Mouse (Mus musculus) forebrain, embryonic 14.5 days (tissue): ENCODE measurements at regions not wholly inside any gene's neighbourhood (a gene's known extent, or its start where the extent isn't known, plus 50 kb on each side); places are given as distances from the start of the nearest gene placed in this dataset.

Source experiments
- ATAC-seq: fragments of 200-750 bp; cut with Nextera tagmentation; 2 replicates; pipeline ENCODE4 v1.8.0; 2017; ENCODE audit warnings: mild to moderate bottlenecking, moderate library complexity
- DNase-seq: peaks from one replicate; pipeline ENCODE4 v3.0.0-alpha.2; 2015; ENCODE audit warnings: low spot score
- H3K27ac ChIP-seq: fragments of 300-500 bp; sonication (generic); 2 replicates; pipeline ENCODE4 v1.5.1; 2014; ENCODE audit warnings: low read depth, mild to moderate bottlenecking, control low read depth, low read length, moderate library complexity
- H3K27me3 ChIP-seq: fragments of 300-500 bp; sonication (generic); replicated peaks from 2 replicates; pipeline ENCODE4 v1.6.1; 2014; ENCODE audit warnings: low read length, control low read depth, mixed read lengths; ENCODE audit not compliant: control insufficient read depth, insufficient read depth
- H3K36me3 ChIP-seq: fragments of 300-500 bp; sonication (generic); 2 replicates; pipeline ENCODE4 v1.6.1; 2014; ENCODE audit warnings: low read length, control low read depth; ENCODE audit not compliant: control insufficient read depth, insufficient read depth
- H3K4me1 ChIP-seq: fragments of 300-500 bp; sonication (generic); 2 replicates; pipeline ENCODE4 v1.6.1; 2014; ENCODE audit warnings: antibody characterized with exemption, low read length, control low read depth; ENCODE audit not compliant: control insufficient read depth, insufficient read depth
- H3K4me2 ChIP-seq: fragments of 300-500 bp; sonication (generic); 2 replicates; pipeline ENCODE4 v1.6.1; 2014; ENCODE audit warnings: mild to moderate bottlenecking, control low read depth, low read length
- H3K4me3 ChIP-seq: fragments of 300-500 bp; sonication (generic); 2 replicates; pipeline ENCODE4 v1.5.1; 2014; ENCODE audit warnings: low read depth, low read length, control low read depth
- H3K9ac ChIP-seq: fragments of 300-500 bp; sonication (generic); 2 replicates; pipeline ENCODE4 v1.6.1; 2014; ENCODE audit warnings: mild to moderate bottlenecking, low read length, control low read depth, moderate library complexity
- H3K9me3 ChIP-seq: fragments of 300-500 bp; sonication (generic); replicated peaks from 2 replicates; pipeline ENCODE4 v1.6.1; 2016; ENCODE audit warnings: low read length, control low read depth, mixed read lengths; ENCODE audit not compliant: control insufficient read depth
- WGBS: fragments of 180-500 bp; shearing (Covaris S2); extraction: QIAGEN DNeasy Blood & Tissue Kit; methylation state at CpG from one replicate; pipeline ENCODE4 v1.1.7; 2014; 5-methylcytosine and 5-hydroxymethylcytosine counted together

DNA sequence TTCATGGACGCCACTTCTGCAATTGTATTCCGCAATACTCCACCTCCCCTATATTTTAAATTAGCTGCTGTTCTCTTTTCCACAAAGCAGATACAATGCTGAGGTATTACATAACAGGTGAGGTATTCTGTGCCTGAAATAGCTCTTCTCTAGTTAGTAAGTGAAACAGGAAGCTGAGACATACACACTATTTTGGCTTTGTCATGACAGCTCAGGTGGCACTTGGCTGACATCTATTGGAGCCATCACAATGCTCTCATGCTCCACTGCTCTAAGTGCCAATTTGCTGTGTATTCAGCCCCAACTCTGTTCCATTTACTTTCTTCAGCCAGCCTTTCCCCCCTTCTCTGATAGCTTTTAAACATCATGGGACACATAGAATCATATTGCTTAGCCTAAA lies 743.7 kb upstream of the Car10 start:
- Histone ChIP-seq H3K4me1 (no peaks in the 10 kb centered on the region), H3K27ac (no peak overlapping the region), H3K4me3 (no peak overlapping the region), H3K4me2 (no peak overlapping the region), H3K9ac (no peak overlapping the region), H3K27me3 (no peaks in the 10 kb centered on the region), H3K36me3 (no peaks in the 10 kb centered on the region), H3K9me3 (no peaks in the 10 kb centered on the region)
- ATAC-seq, result no peak
- peak; percentile 11 for DNase-seq
- 65% methylated on average over 2 of the region's 2 CpGs for WGBS

DNA sequence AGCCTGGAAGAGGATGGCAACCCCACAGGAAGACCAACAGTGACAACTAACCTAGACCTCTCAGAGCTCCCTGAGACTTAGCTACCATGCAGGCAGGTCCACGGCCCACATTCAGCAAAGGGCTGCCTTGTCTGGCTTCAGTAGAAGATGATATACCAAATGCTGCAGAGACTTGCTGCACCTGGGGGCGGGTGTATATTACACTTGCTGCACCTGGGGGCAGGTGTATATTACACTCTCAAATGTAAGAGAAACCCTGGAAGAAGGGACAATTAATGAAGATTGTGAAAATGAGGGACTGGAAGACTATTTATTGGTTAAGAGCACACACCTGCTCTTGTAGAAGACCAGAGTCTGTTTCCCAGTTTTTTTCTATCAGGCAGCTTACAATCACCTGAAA lies 759.2 kb upstream of the Kif2b start:
- 83% methylated on average over 2 of the region's 2 CpGs for WGBS
- Histone ChIP-seq H3K4me3 (no peak overlapping the region), H3K9me3 (no peaks in the 10 kb centered on the region), H3K27me3 (no peaks in the 10 kb centered on the region), H3K9ac (no peak overlapping the region), H3K27ac (no peak overlapping the region), H3K36me3 (no peaks in the 10 kb centered on the region), H3K4me1 (no peaks in the 10 kb centered on the region), H3K4me2 (no peak overlapping the region)
- DNase-seq (no peak), ATAC-seq (no peak)

DNA sequence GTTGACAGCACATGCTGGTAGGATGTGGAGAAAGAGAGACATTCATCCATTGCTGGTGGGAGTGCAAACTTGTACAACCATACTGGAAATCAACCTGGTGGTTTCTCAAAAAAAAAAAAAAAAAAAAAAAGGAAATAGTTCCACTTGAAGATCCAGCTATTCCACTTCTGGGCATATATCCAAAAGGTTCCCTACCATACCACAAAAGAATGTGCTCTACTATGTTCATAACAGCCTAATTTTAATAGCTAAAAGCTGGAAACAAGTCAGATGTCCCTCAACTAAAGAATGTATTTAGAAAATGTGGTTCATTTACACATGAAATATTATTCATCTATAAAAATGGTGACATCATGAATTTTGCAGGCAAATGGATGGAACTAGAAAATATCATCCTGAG lies 757.9 kb upstream of the Kif2b start:
- H3K9me3 ChIP-seq, result no peaks in the 10 kb centered on the region
- DNase-seq (no peak), ATAC-seq (no peak)
- H3K27ac ChIP-seq, result no peak overlapping the region
- H3K9ac ChIP-seq, result no peak overlapping the region
- no peaks in the 10 kb centered on the region for H3K27me3 ChIP-seq
- no peak overlapping the region for H3K4me2 ChIP-seq
- no peak overlapping the region for H3K4me3 ChIP-seq
- H3K36me3 ChIP-seq, result no peaks in the 10 kb centered on the region
- H3K4me1 ChIP-seq, result no peaks in the 10 kb centered on the region

DNA sequence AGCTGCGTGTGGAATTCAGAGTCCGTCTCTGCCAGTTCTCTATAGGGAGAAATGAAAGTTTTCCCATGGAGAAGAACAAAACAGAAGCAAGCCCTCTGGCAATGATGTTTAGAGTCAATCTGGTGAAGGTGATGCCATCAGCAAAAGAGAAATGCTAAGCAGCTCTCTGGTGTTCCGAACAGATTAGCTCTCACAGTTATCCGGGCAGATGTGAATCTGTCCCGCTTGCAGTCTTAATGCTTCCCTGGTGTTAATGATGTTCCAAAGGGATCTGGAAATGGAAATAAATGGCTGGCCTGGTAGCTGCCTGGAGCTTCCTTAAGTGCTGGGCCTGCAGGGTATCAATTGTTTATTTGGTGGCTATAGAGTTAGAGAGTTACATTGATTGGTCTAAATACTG lies 725.7 kb upstream of the Kif2b start:
- Histone ChIP-seq H3K36me3 (no peaks in the 10 kb centered on the region), H3K4me3 (no peak overlapping the region), H3K9ac (no peak overlapping the region), H3K27ac (no peak overlapping the region), H3K4me2 (no peak overlapping the region), H3K9me3 (no peaks in the 10 kb centered on the region), H3K27me3 (no peaks in the 10 kb centered on the region), H3K4me1 (no peaks in the 10 kb centered on the region)
- no peak for DNase-seq
- 70% methylated on average over 5 of the region's 5 CpGs for WGBS
- no peak for ATAC-seq
